Mouse (Mus musculus): ENCODE results near the gene Dpysl5. TPM values are rescaled to one million over a fixed set of nuclear protein-coding genes. Genes with fewer than 3 reads are reported as not detected.

The Dpysl5 gene
- total RNA-seq, 2 experiments from 2014 or later, result 40.5 to 46.6 TPM

DNA sequence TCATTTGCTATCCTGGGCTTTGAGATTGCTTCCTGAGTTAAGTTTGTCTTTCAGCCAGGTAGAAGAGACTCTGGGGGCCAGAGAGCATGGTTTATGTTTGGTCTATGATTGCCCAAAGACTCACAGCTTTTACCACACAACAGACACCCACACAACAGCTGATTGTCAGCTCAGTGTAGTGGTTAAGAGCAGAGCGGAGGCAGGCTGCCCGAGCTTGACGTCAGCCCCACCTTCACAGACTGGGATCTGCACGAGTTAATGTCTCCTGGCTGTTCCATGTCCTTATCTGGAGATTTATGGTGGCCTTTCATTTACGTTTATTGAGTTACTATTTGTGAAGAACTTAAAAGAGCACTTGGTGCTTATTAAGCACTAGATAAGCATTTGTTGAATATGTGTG, 43.9 kb downstream of the Dpysl5 start:
- DNase-seq (ENCODE audit: extremely low spot score in 1 of 2, low spot score in 1 of 2), result no peak

DNA sequence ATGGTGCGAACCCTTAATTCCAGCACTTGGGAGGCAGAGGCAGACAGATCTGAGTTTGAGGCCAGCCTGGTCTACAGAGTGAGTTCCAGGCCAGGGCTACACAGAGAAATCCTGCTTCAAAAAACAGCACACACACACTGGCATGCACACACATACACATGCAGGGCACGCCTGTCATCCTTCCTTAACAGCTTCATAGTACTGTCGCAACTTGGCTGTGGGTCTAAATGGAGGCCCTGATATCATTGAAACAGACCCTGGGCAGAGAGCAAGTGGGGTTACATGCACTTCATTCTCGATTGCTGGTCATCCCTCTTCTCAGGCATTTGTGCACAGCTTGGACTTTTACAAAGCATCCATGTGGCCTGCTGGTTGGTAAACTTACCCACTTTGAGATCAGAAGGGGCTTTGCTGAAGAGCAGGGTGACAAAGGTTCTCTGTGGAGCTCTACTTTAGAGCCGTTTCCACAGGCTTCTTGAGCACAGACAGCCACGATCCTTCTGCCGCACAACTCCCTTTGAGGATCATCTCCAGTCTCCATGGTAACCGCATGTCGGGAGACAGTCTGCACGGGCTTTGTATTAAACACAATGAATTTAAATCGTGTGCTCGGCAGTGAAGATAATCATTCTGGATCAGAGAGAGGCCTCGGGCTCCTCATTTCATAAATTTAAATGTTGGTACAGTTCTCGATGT, 51.6 kb downstream of the Dpysl5 start:
- no peak for DNase-seq (ENCODE audit: extremely low spot score in 1 of 2, low spot score in 1 of 2)

DNA sequence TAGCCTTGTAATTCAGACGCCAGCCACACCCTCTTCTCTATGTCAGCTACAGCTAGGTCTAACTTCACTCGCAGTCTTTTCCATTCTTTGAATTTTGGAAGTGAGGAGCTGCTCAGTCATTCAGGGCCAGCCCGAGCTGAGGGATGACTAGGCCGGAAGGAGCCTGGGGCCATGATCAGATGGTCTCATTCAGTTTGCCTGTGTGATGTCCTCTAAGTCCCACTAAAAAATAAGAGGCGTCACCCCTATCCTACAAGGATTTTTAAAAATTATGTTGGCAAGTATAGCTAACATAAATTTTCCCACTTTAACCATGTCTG, 52.1 kb downstream of the Dpysl5 start:
- no peak for DNase-seq (ENCODE audit: extremely low spot score in 1 of 2, low spot score in 1 of 2)

DNA sequence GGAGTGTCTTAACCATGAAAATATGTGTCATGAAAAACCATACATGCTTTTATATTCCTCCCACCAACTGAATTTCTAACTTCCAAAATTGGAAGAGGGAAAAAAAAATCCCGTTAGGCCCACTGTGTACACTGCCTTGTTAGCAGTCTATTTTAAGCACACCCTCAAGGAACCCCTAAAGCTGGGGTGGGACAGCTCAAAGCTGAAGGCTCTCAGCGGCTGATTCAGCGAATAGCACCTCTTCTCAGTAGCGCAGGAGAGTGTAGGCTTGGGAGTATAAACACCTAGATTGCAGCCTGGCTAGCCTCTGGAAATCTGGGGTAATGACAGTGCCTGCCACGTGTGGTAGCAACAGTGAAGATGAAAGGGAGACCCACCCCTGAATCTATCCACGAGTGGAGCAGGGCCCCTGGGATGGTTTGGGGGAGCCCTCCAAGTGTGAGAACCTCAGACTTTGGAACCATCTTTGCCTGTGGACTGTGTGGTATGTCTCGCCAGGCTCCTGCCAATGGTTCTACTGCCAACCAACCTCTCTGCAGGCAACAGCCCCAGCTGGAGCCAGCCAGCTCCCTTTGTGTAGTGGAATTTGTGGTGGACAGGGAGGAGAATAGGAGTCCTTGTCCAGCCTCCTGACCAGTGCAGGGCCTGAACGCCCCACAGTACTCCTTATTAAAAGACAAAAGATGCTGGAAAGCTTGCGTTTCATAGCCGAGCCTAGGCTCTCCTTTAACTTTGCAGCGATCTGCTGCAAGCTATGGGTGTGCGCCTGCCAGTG, 54.4 kb downstream of the Dpysl5 start:
- no peak for DNase-seq (ENCODE audit: extremely low spot score in 1 of 2, low spot score in 1 of 2)

DNA sequence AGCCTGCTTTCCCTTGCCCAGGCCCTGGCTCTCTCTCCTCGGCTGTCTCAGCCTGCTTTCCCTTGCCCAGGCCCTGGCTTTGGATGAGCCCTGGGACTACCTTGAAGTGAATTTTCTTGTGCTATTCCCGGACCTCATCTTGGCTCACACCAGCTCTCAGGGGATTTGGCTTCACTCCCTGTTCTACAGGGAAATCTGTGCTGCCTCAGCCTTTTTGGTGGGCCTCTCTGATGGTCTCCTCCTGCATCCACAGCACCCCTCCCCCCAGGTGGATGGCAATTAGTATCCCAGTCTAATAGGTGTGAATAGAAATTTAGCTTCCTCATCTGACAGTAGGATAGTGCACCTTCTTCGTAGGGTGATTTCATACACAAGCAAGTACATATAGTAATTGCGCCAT, 56.7 kb downstream of the Dpysl5 start:
- DNase-seq (ENCODE audit: extremely low spot score in 1 of 2, low spot score in 1 of 2), result no peak

DNA sequence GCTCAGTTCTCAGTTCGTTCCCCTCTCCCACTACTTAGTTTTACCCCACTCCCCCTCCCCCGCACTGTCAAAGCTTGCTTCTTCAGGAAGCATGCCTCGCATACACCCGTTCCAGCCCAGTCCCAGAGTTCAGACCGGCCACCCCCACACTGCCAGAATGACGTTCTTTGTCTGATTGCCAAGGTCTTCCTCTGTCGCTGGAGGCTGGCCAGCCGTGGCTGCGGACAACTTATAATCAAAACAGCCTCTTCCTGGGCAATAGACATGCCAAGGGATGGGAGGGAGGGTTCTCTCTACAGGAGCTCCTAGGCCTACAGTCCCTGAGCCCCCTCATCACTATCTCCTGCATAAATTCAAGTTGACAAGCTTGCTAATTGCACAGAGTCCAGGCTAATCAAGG, 57.2 kb downstream of the Dpysl5 start:
- no peak for DNase-seq (ENCODE audit: extremely low spot score in 1 of 2, low spot score in 1 of 2)

GRCm38 (mm10) chr5:30769075-30769474, 57.7 kb downstream of the Dpysl5 start:
- no peak for DNase-seq (ENCODE audit: extremely low spot score in 1 of 2, low spot score in 1 of 2)

GRCm38 (mm10) chr5:30774601-30775371, 63.4 kb downstream of the Dpysl5 start:
- DNase-seq (ENCODE audit: extremely low spot score in 1 of 2, low spot score in 1 of 2), result peak; percentile 82 to 97

GRCm38 (mm10) chr5:30780699-30781098, 69.3 kb downstream of the Dpysl5 start:
- no peak for DNase-seq (ENCODE audit: extremely low spot score in 1 of 2, low spot score in 1 of 2)

GRCm38 (mm10) chr5:30781147-30781546, 69.8 kb downstream of the Dpysl5 start:
- DNase-seq (ENCODE audit: extremely low spot score in 1 of 2, low spot score in 1 of 2), result no peak

DNA sequence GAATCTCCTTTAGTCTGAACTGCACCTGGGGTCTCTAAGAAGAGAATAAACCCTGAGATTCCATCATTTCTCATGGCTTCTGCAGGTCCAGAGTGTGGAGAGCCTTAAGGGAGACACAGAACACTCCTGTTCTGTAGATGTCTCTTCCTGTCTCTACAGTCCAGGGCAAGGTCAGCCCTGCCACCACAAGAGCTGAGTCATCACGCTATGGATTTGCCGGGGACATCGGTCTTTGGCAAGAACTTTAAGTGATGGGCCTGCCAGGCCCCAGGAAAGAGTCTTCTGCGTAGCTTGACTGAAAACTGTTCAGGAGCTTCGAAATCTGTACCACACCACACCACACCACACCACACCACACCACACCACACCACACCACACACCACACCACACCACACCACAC, 76.0 kb downstream of the Dpysl5 start:
- DNase-seq (ENCODE audit: extremely low spot score in 1 of 2, low spot score in 1 of 2), result no peak

DNA sequence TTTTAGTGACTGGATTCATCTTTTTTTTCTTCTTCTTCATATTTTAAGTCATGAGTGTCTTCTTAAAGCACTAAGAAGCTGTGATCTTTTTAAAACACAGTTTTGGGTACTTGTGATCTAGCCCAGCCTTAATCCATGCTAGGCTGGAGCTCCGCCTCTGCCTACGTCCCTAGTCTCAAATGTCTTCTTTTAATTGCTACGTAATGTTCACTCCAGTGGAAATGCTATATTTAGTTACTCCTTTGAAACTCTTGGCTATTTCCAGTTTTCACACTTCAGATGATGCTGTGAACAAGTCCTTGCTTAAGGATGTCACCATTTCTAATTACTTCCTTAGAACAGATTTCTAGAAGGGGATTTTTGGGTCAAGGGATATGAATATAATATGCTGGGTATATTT, 78.7 kb downstream of the Dpysl5 start:
- DNase-seq (ENCODE audit: extremely low spot score in 1 of 2, low spot score in 1 of 2), result no peak

GRCm38 (mm10) chr5:30796125-30796524, 84.8 kb downstream of the Dpysl5 start:
- peak; percentile 78 to 90 for DNase-seq (ENCODE audit: extremely low spot score in 1 of 2, low spot score in 1 of 2)

DNA sequence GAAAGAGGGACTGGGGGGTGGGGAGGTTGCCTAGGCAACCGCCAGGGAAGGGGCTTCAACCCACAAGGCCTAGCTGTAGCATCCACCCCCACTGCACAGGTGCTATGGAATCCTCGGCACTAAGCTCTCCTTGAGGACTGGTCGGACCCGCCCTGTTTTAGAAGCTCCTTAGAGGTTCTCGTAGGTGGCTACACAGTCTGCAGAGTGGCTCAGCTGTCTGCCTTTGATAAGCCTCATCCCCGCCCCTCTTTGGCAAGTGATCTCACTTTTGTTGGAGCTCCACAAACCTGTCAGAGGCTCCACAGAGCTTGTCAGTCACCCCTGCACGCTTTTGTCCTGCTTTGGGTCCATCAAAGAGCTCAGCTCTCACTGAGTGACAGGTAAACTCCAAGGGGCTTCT, 86.1 kb downstream of the Dpysl5 start:
- DNase-seq (ENCODE audit: extremely low spot score in 1 of 2, low spot score in 1 of 2), result no peak

- no peak for DNase-seq (ENCODE audit: extremely low spot score in 1 of 2, low spot score in 1 of 2)
These were observed 86.6 kb downstream of the Dpysl5 start for GRCm38 (mm10) chr5:30797982-30798381.

DNA sequence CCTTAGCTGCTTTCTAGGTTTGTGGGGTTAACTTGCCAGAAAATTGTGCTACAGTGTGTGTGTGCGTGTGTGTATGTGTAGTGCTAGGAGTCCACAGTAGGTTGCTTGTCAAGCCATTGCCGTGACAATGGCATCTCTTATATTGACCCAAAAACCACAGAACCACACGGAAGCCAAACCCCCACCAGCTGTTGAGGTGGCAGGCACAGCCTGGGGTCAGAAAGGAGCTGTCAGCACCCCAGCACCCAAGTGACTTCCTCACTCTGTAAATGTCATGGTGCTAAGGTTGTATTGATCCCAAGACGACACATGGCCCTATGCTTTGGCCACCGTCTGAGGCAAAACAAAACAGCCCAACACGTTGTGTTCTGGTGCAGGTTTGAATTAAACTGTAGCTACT, 87.6 kb downstream of the Dpysl5 start:
- DNase-seq (ENCODE audit: extremely low spot score in 1 of 2, low spot score in 1 of 2), result no peak

DNA sequence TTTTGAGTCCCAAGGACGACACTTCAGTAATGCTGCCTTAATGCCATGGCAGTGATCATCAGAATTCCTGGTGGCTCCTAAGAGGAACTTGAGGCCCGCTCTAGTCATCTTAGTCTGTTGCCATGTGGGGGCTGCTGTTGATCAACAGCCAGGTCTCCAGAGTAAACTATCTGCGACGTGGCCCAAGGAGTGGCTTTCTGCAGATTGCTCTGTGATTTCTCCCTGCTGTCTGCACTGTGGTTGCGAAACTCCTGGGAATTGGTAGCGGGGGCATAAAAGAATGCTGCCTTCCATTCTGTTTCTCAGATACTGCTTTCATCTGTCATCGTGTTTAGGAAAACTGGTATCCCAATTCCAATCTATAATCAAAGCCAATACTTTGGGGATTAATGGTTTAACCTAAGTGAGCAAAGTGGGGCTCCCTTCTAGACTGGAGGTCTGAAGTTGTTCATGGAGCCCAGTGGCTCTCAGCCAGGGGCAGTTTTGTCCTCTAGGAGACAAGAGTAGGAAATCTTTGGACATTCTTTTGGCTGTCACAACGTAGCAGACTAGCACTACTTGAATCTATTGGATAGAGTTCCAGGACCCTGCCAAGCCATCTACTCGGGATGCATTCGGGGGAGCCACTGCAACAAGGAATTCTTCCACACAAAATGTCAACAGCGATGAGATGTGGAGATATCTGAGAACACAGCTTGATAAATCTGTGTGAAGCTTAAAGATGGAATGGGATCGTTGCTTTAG, 91.5 kb downstream of the Dpysl5 start:
- no peak for DNase-seq (ENCODE audit: extremely low spot score in 1 of 2, low spot score in 1 of 2)

DNA sequence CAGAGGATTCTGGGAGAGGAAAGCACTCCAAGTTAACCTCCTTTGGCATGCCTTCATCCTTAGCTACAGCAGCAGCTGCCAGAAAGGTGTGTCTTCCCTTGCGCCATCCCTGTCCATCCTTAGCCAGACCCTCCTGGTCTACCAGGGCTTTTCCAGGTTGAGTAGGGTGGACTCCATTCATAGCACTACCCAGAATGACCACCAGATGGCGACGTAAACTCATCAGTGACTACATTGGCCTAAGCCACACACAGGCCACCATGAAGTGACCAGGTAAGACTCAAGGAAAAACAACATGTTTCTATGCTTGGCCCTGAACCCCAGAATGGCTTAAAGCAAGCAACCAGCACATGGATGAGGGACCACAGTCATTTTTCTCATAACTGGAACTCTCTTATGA, 94.7 kb downstream of the Dpysl5 start:
- peak; percentile 84 to 98 for DNase-seq (ENCODE audit: extremely low spot score in 1 of 2, low spot score in 1 of 2)

DNA sequence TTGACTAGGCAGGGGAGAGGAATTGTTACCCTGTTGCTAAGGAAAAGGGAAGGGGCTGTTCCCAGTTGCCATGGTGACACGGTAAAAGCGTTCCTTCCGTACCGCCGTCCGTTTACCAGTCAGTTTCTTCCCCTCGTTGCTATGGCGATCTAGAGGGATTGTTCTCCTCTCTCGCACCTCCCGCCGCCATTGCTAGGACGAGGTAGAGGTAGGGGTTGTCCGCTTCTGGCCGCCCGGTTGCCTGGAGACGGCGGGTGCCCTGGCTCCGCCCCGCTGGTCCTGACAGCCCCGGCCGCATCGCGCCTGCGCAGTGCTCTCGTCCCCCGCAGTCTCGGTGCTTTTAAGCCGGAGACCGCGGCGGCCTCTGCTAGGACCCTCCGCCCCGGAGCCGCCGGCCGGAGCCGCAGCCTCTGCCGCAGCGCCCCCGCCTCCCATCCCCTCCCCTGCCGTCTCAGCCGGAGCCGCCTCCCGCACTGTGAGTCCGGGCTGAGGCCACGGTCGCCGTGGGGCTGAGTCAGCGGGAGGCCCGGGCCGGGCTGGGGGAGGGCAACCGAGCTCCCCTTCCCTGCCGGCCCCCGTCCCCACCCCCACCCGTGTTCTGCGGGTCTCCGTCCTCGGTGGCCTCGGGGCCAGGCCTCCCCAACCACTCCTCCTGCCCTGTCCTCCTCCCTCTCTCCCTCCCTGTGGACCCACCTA, 103.2 kb downstream of the Dpysl5 start, which contains the start of gene Mapre3:
Gene Mapre3, plus strand, starts transcription at position 218 of the 696 bp plus-strand sequence.
- DNase-seq (ENCODE audit: extremely low spot score in 1 of 2, low spot score in 1 of 2), result peak; percentile 84 to 94

DNA sequence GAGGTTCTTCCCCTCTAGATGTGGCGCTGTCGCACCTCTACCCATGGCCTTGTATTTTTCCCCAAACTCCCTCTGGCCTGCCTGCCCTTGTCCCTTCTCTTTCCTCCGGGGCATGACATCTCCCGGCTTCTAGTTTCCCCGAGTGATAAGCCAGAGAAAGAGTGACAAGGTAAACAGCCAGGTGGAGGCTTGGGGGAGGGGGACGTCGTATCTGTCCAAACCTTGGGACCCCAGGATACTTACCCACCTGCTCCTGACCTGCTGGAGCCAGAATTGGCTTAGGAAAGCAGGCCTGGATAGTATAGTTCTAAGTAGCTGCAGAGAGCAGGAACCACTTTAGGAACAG, 103.7 kb downstream of the Dpysl5 start:
- DNase-seq (ENCODE audit: extremely low spot score in 1 of 2, low spot score in 1 of 2), result no peak

Measured in layer of hippocampus, postnatal 25 days (tissue).